Mouse (Mus musculus): ENCODE results near the gene Pik3r3. TPM values are rescaled to one million over a fixed set of nuclear protein-coding genes. Genes with fewer than 3 reads are reported as not detected.

Pik3r3 gene
- 41.5 and 51.3 TPM in 2 replicates for total RNA-seq (2014; rRNA removed)
- polyA plus RNA-seq (2015; fragmentation: Nextera tagmentation; extraction: Ambion mirVana) = 21.5 and 30.8 TPM in 2 replicates

DNA sequence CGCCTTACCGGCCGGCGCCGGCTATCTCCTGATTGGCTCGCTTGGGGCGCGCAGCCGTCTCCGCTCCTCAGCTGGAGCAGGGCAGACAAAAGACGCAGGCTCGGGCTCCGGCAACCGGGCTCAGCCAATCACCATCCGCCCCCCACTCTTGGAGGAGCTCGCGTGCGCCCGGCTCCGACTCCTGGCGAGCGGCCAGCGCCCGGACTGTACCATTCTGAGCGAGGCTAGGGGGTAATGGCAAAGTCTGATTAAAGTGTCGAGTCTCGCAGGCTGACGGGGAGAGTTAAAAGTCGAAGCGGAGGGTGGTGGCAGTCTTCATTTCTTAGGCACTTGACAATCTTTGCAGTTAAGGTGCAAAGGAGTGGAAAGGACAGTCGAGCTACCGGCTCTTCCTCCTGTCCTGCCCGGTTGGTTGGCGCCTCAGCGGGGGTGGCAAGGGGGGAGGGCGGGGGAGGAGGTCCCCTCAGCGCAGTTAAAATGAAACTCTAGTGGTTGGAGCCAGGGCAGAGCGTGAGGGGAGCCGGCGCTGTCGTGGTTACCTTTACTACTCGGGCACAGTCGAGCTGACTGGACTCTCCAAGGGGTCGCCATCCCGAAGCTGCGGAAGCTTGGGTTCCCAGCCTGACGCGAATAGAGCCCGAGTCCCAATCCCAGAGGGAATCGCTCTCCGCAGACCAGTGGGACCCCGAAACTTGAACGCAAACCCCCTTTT lies at the start of gene Pik3r3:
Pik3r3 (plus strand) TSS at position 479 of the 712 bp plus-strand sequence.
- 2% methylated on average over 52 of the region's 53 CpGs for WGBS
- Histone ChIP-seq H3K4me2 (ENCODE audit: low read depth) (peak within 1 kb of the TSS; percentile 65), H3K4me1 (ENCODE audit: insufficient read depth) (no peaks in the 10 kb centered on the region), H3K27ac (ENCODE audit: low read depth, low read length) (peak within 1 kb of the TSS; percentile 99), H3K9me3 (ENCODE audit: low read length) (no peaks in the 10 kb centered on the region), H3K4me3 (ENCODE audit: low read depth, low read length) (peak within 1 kb of the TSS; percentile 84), H3K9ac (peak within 1 kb of the TSS; percentile 88), H3K36me3 (ENCODE audit: insufficient read depth) (no peaks in the 10 kb centered on the region), H3K27me3 (ENCODE audit: insufficient read depth, low read length) (no peaks in the 10 kb centered on the region)
- peak; percentile 99 for DNase-seq
- peak; percentile 99 for ATAC-seq
- no peak for TF ChIP-seq CTCF (IDR thresholded peaks at IDR 0.05; ENCODE audit: low read depth)

DNA sequence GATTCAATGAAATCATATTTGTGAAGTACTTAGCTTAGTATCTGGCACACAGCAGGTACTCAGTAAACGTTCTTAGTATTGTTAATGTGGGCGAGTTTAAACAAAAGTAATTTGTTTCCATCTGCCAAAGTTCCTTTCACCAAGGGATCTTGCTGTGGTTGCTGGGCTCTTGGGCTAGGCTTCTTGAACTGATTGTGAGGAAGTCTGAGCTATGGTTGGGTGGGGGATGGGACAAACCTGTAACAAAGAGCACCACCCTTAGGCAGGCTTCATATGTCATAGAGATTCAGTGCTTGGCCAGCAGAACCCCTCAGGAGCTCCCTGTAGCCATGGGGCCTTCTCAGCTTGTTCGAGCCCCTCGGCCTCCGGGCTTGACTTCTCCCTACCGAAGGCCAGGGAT lies 48.3 kb upstream of the Pik3r3 start, which contains the start of the genes 1700042G07Rik and Gm49337:
1700042G07Rik (plus strand) TSS at position 301 of the 400 bp plus-strand sequence.
Gm49337 (plus strand) TSS at position 313 of the 400 bp plus-strand sequence.
- no peak within 1 kb of the TSS for H3K9ac ChIP-seq
- H3K36me3 ChIP-seq (ENCODE audit: insufficient read depth) = no peaks in the 10 kb centered on the region
- no peaks in the 10 kb centered on the region for H3K27me3 ChIP-seq (ENCODE audit: insufficient read depth, low read length)
- no peak for DNase-seq
- no peaks in the 10 kb centered on the region for H3K9me3 ChIP-seq (ENCODE audit: low read length)
- H3K4me3 ChIP-seq (ENCODE audit: low read depth, low read length) = no peak within 1 kb of the TSS
- no peak for ATAC-seq
- 79% methylated on average over 6 of the region's 6 CpGs for WGBS
- peaks cover 13% of the 10 kb centered on the region; the same call in 1 of the 2 replicates for H3K4me1 ChIP-seq (ENCODE audit: insufficient read depth)
- no peak for TF ChIP-seq CTCF (IDR thresholded peaks at IDR 0.05; ENCODE audit: low read depth)
- no peak within 1 kb of the TSS for H3K27ac ChIP-seq (ENCODE audit: low read depth, low read length)
- no peak within 1 kb of the TSS for H3K4me2 ChIP-seq (ENCODE audit: low read depth)

DNA sequence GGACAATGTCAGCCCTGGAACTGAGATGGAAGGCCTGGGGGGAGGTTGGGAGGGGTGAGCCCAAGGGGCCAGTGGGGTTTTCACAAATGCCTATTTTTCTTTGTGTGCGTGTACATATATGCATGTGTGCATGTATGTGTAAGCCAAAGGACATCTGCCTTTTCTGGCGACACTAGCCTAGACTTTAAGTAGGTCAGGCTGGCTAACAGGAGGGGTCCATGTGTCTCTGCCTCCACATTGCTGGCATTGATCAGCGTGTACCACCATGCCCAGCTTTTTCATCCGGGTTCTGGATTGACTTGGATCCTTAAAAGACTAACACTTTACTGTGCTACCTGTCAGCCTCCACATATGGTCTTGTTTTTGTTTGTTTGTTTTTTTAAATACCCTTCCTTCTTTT lies 47.7 kb upstream of the Pik3r3 start:
- 76% methylated on average over 4 of the region's 4 CpGs for WGBS
- Histone ChIP-seq H3K27me3 (ENCODE audit: insufficient read depth, low read length) (no peaks in the 10 kb centered on the region), H3K27ac (ENCODE audit: low read depth, low read length) (no peak overlapping the region), H3K36me3 (ENCODE audit: insufficient read depth) (no peaks in the 10 kb centered on the region), H3K4me2 (ENCODE audit: low read depth) (no peak overlapping the region), H3K4me3 (ENCODE audit: low read depth, low read length) (no peak overlapping the region), H3K9me3 (ENCODE audit: low read length) (no peaks in the 10 kb centered on the region), H3K9ac (no peak overlapping the region), H3K4me1 (ENCODE audit: insufficient read depth) (peaks cover 13% of the 10 kb centered on the region; the same call in 1 of the 2 replicates)
- no peak for TF ChIP-seq CTCF (IDR thresholded peaks at IDR 0.05; ENCODE audit: low read depth)
- ATAC-seq (no peak), DNase-seq (no peak)

DNA sequence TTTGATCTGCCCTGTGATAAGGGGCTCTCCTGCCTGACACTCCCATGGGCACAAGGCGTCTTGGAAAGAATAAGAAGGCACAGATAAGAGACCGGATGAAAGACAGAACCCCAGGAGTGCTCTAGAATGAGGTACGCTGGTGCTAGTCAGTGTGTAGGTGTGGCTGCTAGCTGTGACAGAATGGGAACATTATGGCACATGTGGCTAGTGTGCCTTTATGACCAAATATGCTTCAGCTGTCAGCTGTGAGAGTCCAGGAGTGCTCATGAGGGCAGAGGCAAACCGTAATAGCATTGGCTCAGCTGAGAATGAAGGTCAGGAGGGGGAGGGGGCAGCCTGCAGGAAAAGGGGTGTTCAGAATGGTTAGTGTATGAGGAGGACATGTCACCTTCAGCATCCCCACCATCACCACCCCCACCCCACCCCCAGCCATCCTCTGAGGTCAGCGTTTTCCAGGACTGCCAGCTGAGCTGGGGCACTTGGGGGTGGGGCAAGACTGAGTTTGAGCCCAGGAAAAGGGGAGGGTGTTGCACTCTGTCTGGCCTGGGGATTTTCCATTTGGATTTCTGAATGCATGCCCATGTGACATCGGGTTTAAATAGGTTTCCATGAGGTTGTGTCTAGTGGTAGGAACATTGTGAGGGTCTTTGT lies 46.8 kb upstream of the Pik3r3 start:
- Histone ChIP-seq H3K27me3 (ENCODE audit: insufficient read depth, low read length) (no peaks in the 10 kb centered on the region), H3K9me3 (ENCODE audit: low read length) (no peaks in the 10 kb centered on the region), H3K9ac (no peak overlapping the region), H3K4me3 (ENCODE audit: low read depth, low read length) (no peak overlapping the region), H3K4me1 (ENCODE audit: insufficient read depth) (peaks cover 13% of the 10 kb centered on the region; the same call in 1 of the 2 replicates), H3K27ac (ENCODE audit: low read depth, low read length) (no peak overlapping the region), H3K36me3 (ENCODE audit: insufficient read depth) (no peaks in the 10 kb centered on the region), H3K4me2 (ENCODE audit: low read depth) (no peak overlapping the region)
- 41% methylated on average over 6 of the region's 6 CpGs for WGBS
- ATAC-seq (no peak), DNase-seq (no peak)
- TF ChIP-seq CTCF (IDR thresholded peaks at IDR 0.05; ENCODE audit: low read depth) = no peak

DNA sequence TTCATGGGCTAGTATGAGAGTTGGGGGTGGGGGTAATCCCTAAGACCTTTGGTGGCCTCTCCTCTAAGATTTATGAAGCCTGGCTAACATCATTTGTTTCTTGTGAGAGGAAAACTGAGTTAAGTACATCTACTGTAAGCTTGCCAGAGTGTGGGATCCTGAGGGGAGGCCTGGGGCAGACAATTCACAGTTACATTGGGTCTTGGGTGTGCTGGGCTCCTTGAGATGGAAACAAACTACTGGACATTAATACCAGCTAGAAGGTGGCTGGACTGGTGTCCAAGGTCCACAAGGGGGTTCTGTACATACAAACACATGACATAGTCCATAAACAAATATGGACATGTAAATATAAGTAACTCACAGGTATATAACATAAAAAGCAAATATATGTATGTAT lies 46.3 kb upstream of the Pik3r3 start:
- H3K4me3 ChIP-seq (ENCODE audit: low read depth, low read length) = no peak overlapping the region
- peak overlapping the region; percentile 77 for H3K27ac ChIP-seq (ENCODE audit: low read depth, low read length)
- H3K4me1 ChIP-seq (ENCODE audit: insufficient read depth) = peaks cover 13% of the 10 kb centered on the region; the same call in 1 of the 2 replicates
- ATAC-seq = no peak
- no peak overlapping the region for H3K4me2 ChIP-seq (ENCODE audit: low read depth)
- no peaks in the 10 kb centered on the region for H3K27me3 ChIP-seq (ENCODE audit: insufficient read depth, low read length)
- H3K36me3 ChIP-seq (ENCODE audit: insufficient read depth) = no peaks in the 10 kb centered on the region
- no peak overlapping the region for H3K9ac ChIP-seq
- TF ChIP-seq CTCF (IDR thresholded peaks at IDR 0.05; ENCODE audit: low read depth) = no peak
- H3K9me3 ChIP-seq (ENCODE audit: low read length) = no peaks in the 10 kb centered on the region
- no peak for DNase-seq

DNA sequence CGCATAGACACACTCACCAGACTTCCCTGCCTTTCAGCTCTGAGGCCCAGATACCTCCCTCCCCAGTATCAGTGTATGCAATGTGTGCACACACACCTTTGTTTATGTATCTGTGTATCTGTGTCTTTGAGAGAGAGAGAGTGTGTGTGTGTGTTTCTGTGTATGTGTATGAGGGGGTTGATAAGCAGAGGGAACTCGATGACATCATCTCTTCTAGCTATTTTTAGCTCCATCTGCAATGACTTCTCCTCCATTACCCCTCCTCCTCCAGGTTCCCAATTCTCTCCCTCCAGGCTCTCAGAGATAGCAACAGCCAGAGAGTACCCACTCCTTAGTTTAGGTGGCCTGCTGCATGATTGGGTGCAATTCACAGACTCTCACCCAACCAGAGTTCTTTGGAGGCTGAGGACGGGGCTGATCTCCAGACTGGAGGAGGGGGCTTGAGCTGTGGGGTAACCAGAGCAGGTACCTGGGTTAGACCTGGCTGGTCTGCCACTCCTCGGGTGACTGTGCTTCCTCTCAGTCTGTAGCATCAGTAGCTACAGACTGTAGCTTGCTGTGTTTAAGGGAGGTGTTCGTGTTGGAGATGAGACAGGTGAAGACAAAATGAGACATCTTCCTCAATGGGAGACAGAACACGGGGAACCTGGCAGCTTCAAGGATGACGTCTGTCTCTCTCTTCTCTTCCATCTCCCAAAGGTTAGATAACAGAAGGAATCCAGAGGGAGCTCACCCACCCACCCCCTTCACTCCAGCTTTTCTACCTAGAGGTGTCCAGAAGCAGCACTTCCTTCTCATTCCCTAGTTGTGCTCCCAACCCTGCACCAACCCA lies 45.5 kb upstream of the Pik3r3 start:
- Histone ChIP-seq H3K4me2 (ENCODE audit: low read depth) (peak overlapping the region; percentile 44), H3K9ac (peak overlapping the region; percentile 43), H3K4me1 (ENCODE audit: insufficient read depth) (peaks cover 13% of the 10 kb centered on the region; the same call in 1 of the 2 replicates), H3K9me3 (ENCODE audit: low read length) (no peaks in the 10 kb centered on the region), H3K4me3 (ENCODE audit: low read depth, low read length) (no peak overlapping the region), H3K36me3 (ENCODE audit: insufficient read depth) (no peaks in the 10 kb centered on the region), H3K27ac (ENCODE audit: low read depth, low read length) (peak overlapping the region; percentile 77), H3K27me3 (ENCODE audit: insufficient read depth, low read length) (no peaks in the 10 kb centered on the region)
- peak; percentile 66 for DNase-seq
- WGBS = 55% methylated on average over 7 of the region's 7 CpGs
- ATAC-seq = peak; percentile 88
- TF ChIP-seq CTCF (IDR thresholded peaks at IDR 0.05; ENCODE audit: low read depth) = no peak
